18 mouse cellular contexts compared by ENCODE assay signal in genomic region chr10:64224424-64224823, GRCm38 (mm10).
"Had no signal": no experiment of that assay in that cellular context is flagged by ENCODE, and none has a peak within 500 bp of the region (broad histone marks: within the 10 kb centered on the region; RNA-seq: fewer than 3 reads in every experiment).

No protein-coding gene starts in this region.

- H3K4me3 ChIP-seq: liver, embryonic 15.5 days; lung, embryonic 15.5 days; megakaryocyte, embryonic 14.5 days; midbrain, embryonic 13.5 days; midbrain, embryonic 15.5 days; neural tube, embryonic 12.5 days; stomach, embryonic 15.5 days had no signal

- H3K27me3 ChIP-seq: liver, embryonic 15.5 days; lung, embryonic 15.5 days; megakaryocyte, embryonic 14.5 days; midbrain, embryonic 13.5 days; midbrain, embryonic 15.5 days; neural tube, embryonic 12.5 days; stomach, embryonic 15.5 days had no signal

- H3K9me3 ChIP-seq: liver, embryonic 15.5 days; lung, embryonic 15.5 days; midbrain, embryonic 13.5 days; midbrain, embryonic 15.5 days; neural tube, embryonic 12.5 days; stomach, embryonic 15.5 days had no signal

- H3K9ac ChIP-seq: liver, embryonic 15.5 days; liver, postnatal 0 days; lung, embryonic 15.5 days; midbrain, embryonic 13.5 days; midbrain, embryonic 15.5 days; neural tube, embryonic 12.5 days; stomach, embryonic 15.5 days had no signal

- H3K4me1 ChIP-seq: liver, embryonic 15.5 days; lung, embryonic 15.5 days; megakaryocyte, embryonic 14.5 days; midbrain, embryonic 13.5 days; midbrain, embryonic 15.5 days; neural tube, embryonic 12.5 days; stomach, embryonic 15.5 days had no signal

- H3K27ac ChIP-seq: liver, embryonic 15.5 days; lung, embryonic 15.5 days; macrophage; midbrain, embryonic 13.5 days; midbrain, embryonic 15.5 days; neural tube, embryonic 12.5 days; stomach, embryonic 15.5 days had no signal

- H3K4me2 ChIP-seq: liver, embryonic 15.5 days; lung, embryonic 15.5 days; midbrain, embryonic 11.5 days; midbrain, embryonic 13.5 days; midbrain, embryonic 15.5 days; neural tube, embryonic 12.5 days; stomach, embryonic 15.5 days had no signal

- H3K36me3 ChIP-seq: liver, embryonic 15.5 days; lung, embryonic 15.5 days; midbrain, embryonic 13.5 days; midbrain, embryonic 15.5 days; neural tube, embryonic 12.5 days; stomach, embryonic 15.5 days had no signal

- DNase-seq: liver, postnatal 0 days; lung, adult 2 months; lung, postnatal 14 days; lung, postnatal 36 days; right cerebral cortex, postnatal 25 days; thymus, adult 18-20 months; thymus, postnatal 14 days; thymus, postnatal 36 days had no signal

- ATAC-seq: liver, postnatal 0 days; lung, postnatal 0 days; midbrain, embryonic 13.5 days; midbrain, embryonic 15.5 days had no signal
